Mouse (Mus musculus) MEL (cell line): Measurements from ENCODE around the gene Pck1.

Source experiments
- CTCF ChIP-seq, 3 experiments: IDR thresholded peaks in 2 of 3; conservative IDR thresholded peaks in 1 of 3; 2 replicates each; pipeline ENCODE4 v1.5.1; 2011 to 2012; ENCODE audit warnings: low read length in 3 of 3, low read depth in 2 of 3, mild to moderate bottlenecking in 2 of 3, improper control_type of control experiment in 1 of 3, inconsistent platforms in 1 of 3, mixed read lengths in 1 of 3, moderate library complexity in 1 of 3; ENCODE audit not compliant: control insufficient read depth in 1 of 3, insufficient read depth in 1 of 3, poor library complexity in 1 of 3, severe bottlenecking in 1 of 3
- ETS1 ChIP-seq: IDR thresholded peaks from 2 replicates; pipeline ENCODE4 v1.6.1; 2012; ENCODE audit warnings: low read depth, mild to moderate bottlenecking, inconsistent platforms, low read length, improper control_type of control experiment, moderate library complexity
- GATA1 ChIP-seq: IDR thresholded peaks from 2 replicates; pipeline ENCODE4 v1.6.1; 2011; ENCODE audit warnings: low read depth, low read length, improper control_type of control experiment
- MAZ ChIP-seq: IDR thresholded peaks from 2 replicates; pipeline ENCODE4 v1.6.1; 2012; ENCODE audit warnings: low read depth, mild to moderate bottlenecking, inconsistent platforms, low read length, improper control_type of control experiment
- MYC ChIP-seq: IDR thresholded peaks from 2 replicates; pipeline ENCODE4 v1.6.1; 2011; ENCODE audit warnings: low read depth, mild to moderate bottlenecking, low read length, improper control_type of control experiment, moderate library complexity
- POLR2A ChIP-seq, 2 experiments: IDR thresholded peaks; 2 replicates each; pipeline ENCODE4 v1.6.1; 2011 to 2012; ENCODE audit warnings: low read length in 2 of 2, mild to moderate bottlenecking in 2 of 2, control low read depth in 1 of 2, improper control_type of control experiment in 1 of 2, low read depth in 1 of 2, moderate library complexity in 1 of 2; ENCODE audit not compliant: control insufficient read depth in 1 of 2, insufficient read depth in 1 of 2, poor library complexity in 1 of 2
- UBTF ChIP-seq: IDR thresholded peaks from 2 replicates; pipeline ENCODE4 v1.6.1; 2012; ENCODE audit warnings: low read depth, mild to moderate bottlenecking, inconsistent platforms, low read length, improper control_type of control experiment, moderate library complexity, borderline replicate concordance; ENCODE audit not compliant: insufficient read depth

GRCm38 (mm10) chr2:173207051-173207450, 54.2 kb downstream of the Pck1 start:
- TF ChIP-seq UBTF (no peak), CTCF (IDR thresholded peaks at IDR 0.05 in 2 of 3, conservative IDR thresholded peaks at IDR 0.05 in 1 of 3; ENCODE audit: control insufficient read depth in 1 of 3, insufficient read depth in 1 of 3, low read depth in 2 of 3, low read length in 3 of 3, poor library complexity in 1 of 3, severe bottlenecking in 1 of 3) (no peak), ETS1 (no peak), GATA1 (no peak), POLR2A (IDR thresholded peaks at IDR 0.05; ENCODE audit: control insufficient read depth in 1 of 2, insufficient read depth in 1 of 2, low read depth in 1 of 2, low read length in 2 of 2, poor library complexity in 1 of 2) (no peak), MYC (no peak), MAZ (no peak)
